Mouse (Mus musculus) cerebellum, postnatal 36 days (tissue): ENCODE results near the gene Ngrn.

ENCODE experiments used
- DNase-seq, 2 experiments: peaks; one replicate each; pipeline ENCODE4 v3.0.0; 2021 to 2022; ENCODE audit warnings: mixed read lengths in 2 of 2

The Ngrn gene

GRCm38 (mm10) chr7:80264606-80265005 is 3.6 kb downstream of the Ngrn start:
- no peak for DNase-seq

GRCm38 (mm10) chr7:80267764-80268163 is 6.7 kb downstream of the Ngrn start:
- no peak for DNase-seq

- peak; percentile 99 for DNase-seq
Observed at GRCm38 (mm10) chr7:80268897-80269750, 8.1 kb downstream of the Ngrn start, which contains the start of gene Vps33b. Gene Vps33b (plus strand): TSS chr7:80269649.

- DNase-seq, result peak; percentile 65 to 67
Observed at GRCm38 (mm10) chr7:80269751-80270255, 8.8 kb downstream of the Ngrn start.

- no peak for DNase-seq
Observed at GRCm38 (mm10) chr7:80273456-80273855, 12.4 kb downstream of the Ngrn start.

- no peak for DNase-seq
Observed at GRCm38 (mm10) chr7:80276374-80276773, 15.4 kb downstream of the Ngrn start.

GRCm38 (mm10) chr7:80280032-80280431 is 19.0 kb downstream of the Ngrn start:
- no peak for DNase-seq

GRCm38 (mm10) chr7:80280998-80281397 is 20.0 kb downstream of the Ngrn start:
- DNase-seq, result no peak

GRCm38 (mm10) chr7:80281646-80282045 is 20.6 kb downstream of the Ngrn start:
- no peak for DNase-seq

- DNase-seq, result no peak
Observed at GRCm38 (mm10) chr7:80283226-80283918, 22.4 kb downstream of the Ngrn start.

GRCm38 (mm10) chr7:80284391-80284790 is 23.4 kb downstream of the Ngrn start:
- no peak for DNase-seq

- DNase-seq, result no peak
Observed at GRCm38 (mm10) chr7:80285725-80286124, 24.7 kb downstream of the Ngrn start.

GRCm38 (mm10) chr7:80287736-80288135 is 26.7 kb downstream of the Ngrn start:
- no peak for DNase-seq

- peak; percentile 98 to 99 for DNase-seq
Observed at GRCm38 (mm10) chr7:80294062-80294763, 33.2 kb downstream of the Ngrn start, which contains the start of gene Prc1. Gene Prc1 (plus strand): TSS chr7:80294450.

GRCm38 (mm10) chr7:80294764-80295648 is 34.0 kb downstream of the Ngrn start:
- no peak for DNase-seq

GRCm38 (mm10) chr7:80296462-80296861 is 35.4 kb downstream of the Ngrn start:
- DNase-seq, result no peak

GRCm38 (mm10) chr7:80297041-80297440 is 36.0 kb downstream of the Ngrn start:
- no peak for DNase-seq

GRCm38 (mm10) chr7:80298754-80299153 is 37.7 kb downstream of the Ngrn start:
- no peak for DNase-seq

GRCm38 (mm10) chr7:80299568-80299967 is 38.6 kb downstream of the Ngrn start:
- no peak for DNase-seq

GRCm38 (mm10) chr7:80301522-80301921 is 40.5 kb downstream of the Ngrn start:
- DNase-seq, result no peak

- DNase-seq, result no peak
Observed at GRCm38 (mm10) chr7:80307766-80308165, 46.8 kb downstream of the Ngrn start.

GRCm38 (mm10) chr7:80310771-80311170 is 49.8 kb downstream of the Ngrn start:
- no peak for DNase-seq
